Mouse (Mus musculus): Measurements from ENCODE around the gene Hax1. TPM values are rescaled to one million over a fixed set of nuclear protein-coding genes. Genes with fewer than 3 reads are reported as not detected.

Gene Hax1
- total RNA-seq (2021) = 10 to 100 TPM; 40.1 to 48.2 TPM
- polyA plus RNA-seq (2012; rRNA removed) = 32.5 and 54.3 TPM in 2 replicates
- long read RNA-seq, transcript Hax1-201 (7 exons, 1,139 nt) = major isoform, 23 of 28 reads
- long read RNA-seq, partial matches to known transcripts = 1 of 28 reads
- long read RNA-seq, other reads (novel, unspliced or antisense) = 2 of 28 reads

GRCm38 (mm10) chr3:89998612-89999054 lies at the start of gene Hax1:
Gene Hax1 (minus strand): TSS chr3:89998780.
- TF ChIP-seq POLR2A (IDR thresholded peaks at IDR 0.05; ENCODE audit: insufficient read depth, low read depth, low read length) = peak; percentile 97
- TF ChIP-seq EP300 (IDR thresholded peaks at IDR 0.05; ENCODE audit: insufficient read depth, low read depth, low read length) = peak; percentile 68; the same call in 1 of the 2 replicates
- TF ChIP-seq CTCF (IDR thresholded peaks at IDR 0.05) = peak; percentile 48
- intact Hi-C loops (cut with DNase I) = loop anchor here (2.0 kb wide), 1 partner anchor 36 kb away; the partner anchor contains the start of gene Atp8b2
- Histone ChIP-seq H3K4me3 (peak within 1 kb of the TSS; percentile 78), H3K79me2 (replicated peaks; ENCODE audit: control insufficient read depth, insufficient read depth, low read length) (no peaks in the 10 kb centered on the region), H3K4me1 (ENCODE audit: control insufficient read depth, insufficient read depth, low read length) (peaks cover 1% of the 10 kb centered on the region; the same call in 1 of the 2 replicates), H3K27ac (peak within 1 kb of the TSS; percentile 93), H3K9ac (ENCODE audit: low read depth, low read length) (peak within 1 kb of the TSS; percentile 82), H3K36me3 (ENCODE audit: control insufficient read depth, insufficient read depth, low read length) (peaks cover 4% of the 10 kb centered on the region; the same call in 1 of the 2 replicates), H3K27me3 (ENCODE audit: control insufficient read depth, insufficient read depth, low read length) (no peaks in the 10 kb centered on the region)
- peak; percentile 93 to 95 for DNase-seq
- under 1% methylated on average over 26 of the region's 26 CpGs for WGBS

GRCm38 (mm10) chr3:90036263-90036662 lies 37.7 kb upstream of the Hax1 start:
- no peak for DNase-seq
- Histone ChIP-seq H3K9ac (ENCODE audit: low read depth, low read length) (no peak overlapping the region), H3K27ac (no peak overlapping the region), H3K79me2 (replicated peaks; ENCODE audit: control insufficient read depth, insufficient read depth, low read length) (no peaks in the 10 kb centered on the region), H3K36me3 (ENCODE audit: control insufficient read depth, insufficient read depth, low read length) (peaks cover 9% of the 10 kb centered on the region), H3K27me3 (ENCODE audit: control insufficient read depth, insufficient read depth, low read length) (no peaks in the 10 kb centered on the region), H3K4me1 (ENCODE audit: control insufficient read depth, insufficient read depth, low read length) (no peaks in the 10 kb centered on the region), H3K4me3 (no peak overlapping the region)
- TF ChIP-seq CTCF (IDR thresholded peaks at IDR 0.05) (no peak), EP300 (IDR thresholded peaks at IDR 0.05; ENCODE audit: insufficient read depth, low read depth, low read length) (no peak), POLR2A (IDR thresholded peaks at IDR 0.05; ENCODE audit: insufficient read depth, low read depth, low read length) (no peak)
- 90% methylated on average over 1 of the region's 1 CpGs for WGBS
- intact Hi-C loops (cut with DNase I) = no loop called here

GRCm38 (mm10) chr3:90034653-90035052 lies 36.1 kb upstream of the Hax1 start:
- H3K79me2 ChIP-seq (replicated peaks; ENCODE audit: control insufficient read depth, insufficient read depth, low read length) = no peaks in the 10 kb centered on the region
- H3K9ac ChIP-seq (ENCODE audit: low read depth, low read length) = no peak overlapping the region
- H3K27me3 ChIP-seq (ENCODE audit: control insufficient read depth, insufficient read depth, low read length) = no peaks in the 10 kb centered on the region
- no peak overlapping the region for H3K4me3 ChIP-seq
- no peak for TF ChIP-seq EP300 (IDR thresholded peaks at IDR 0.05; ENCODE audit: insufficient read depth, low read depth, low read length)
- no peak for TF ChIP-seq POLR2A (IDR thresholded peaks at IDR 0.05; ENCODE audit: insufficient read depth, low read depth, low read length)
- TF ChIP-seq CTCF (IDR thresholded peaks at IDR 0.05) = no peak
- peaks cover 9% of the 10 kb centered on the region for H3K36me3 ChIP-seq (ENCODE audit: control insufficient read depth, insufficient read depth, low read length)
- 90% methylated on average over 2 of the region's 2 CpGs for WGBS
- DNase-seq = no peak
- H3K27ac ChIP-seq = no peak overlapping the region
- no peaks in the 10 kb centered on the region for H3K4me1 ChIP-seq (ENCODE audit: control insufficient read depth, insufficient read depth, low read length)
- intact Hi-C loops (cut with DNase I) = no loop called here

GRCm38 (mm10) chr3:90016626-90017025 lies 18.0 kb upstream of the Hax1 start:
- H3K9ac ChIP-seq (ENCODE audit: low read depth, low read length) = no peak overlapping the region
- H3K27me3 ChIP-seq (ENCODE audit: control insufficient read depth, insufficient read depth, low read length) = no peaks in the 10 kb centered on the region
- intact Hi-C loops (cut with DNase I) = no loop called here
- no peak for TF ChIP-seq EP300 (IDR thresholded peaks at IDR 0.05; ENCODE audit: insufficient read depth, low read depth, low read length)
- TF ChIP-seq POLR2A (IDR thresholded peaks at IDR 0.05; ENCODE audit: insufficient read depth, low read depth, low read length) = no peak
- TF ChIP-seq CTCF (IDR thresholded peaks at IDR 0.05) = no peak
- no peaks in the 10 kb centered on the region for H3K79me2 ChIP-seq (replicated peaks; ENCODE audit: control insufficient read depth, insufficient read depth, low read length)
- H3K4me3 ChIP-seq = no peak overlapping the region
- H3K36me3 ChIP-seq (ENCODE audit: control insufficient read depth, insufficient read depth, low read length) = peaks cover 10% of the 10 kb centered on the region
- no peaks in the 10 kb centered on the region for H3K4me1 ChIP-seq (ENCODE audit: control insufficient read depth, insufficient read depth, low read length)
- WGBS = 91% methylated on average over 4 of the region's 4 CpGs
- H3K27ac ChIP-seq = no peak overlapping the region
- no peak for DNase-seq

GRCm38 (mm10) chr3:90010291-90010690 lies 11.7 kb upstream of the Hax1 start:
- WGBS = 61% methylated on average over 2 of the region's 2 CpGs
- TF ChIP-seq EP300 (IDR thresholded peaks at IDR 0.05; ENCODE audit: insufficient read depth, low read depth, low read length) (no peak), POLR2A (IDR thresholded peaks at IDR 0.05; ENCODE audit: insufficient read depth, low read depth, low read length) (no peak), CTCF (IDR thresholded peaks at IDR 0.05) (no peak)
- Histone ChIP-seq H3K36me3 (ENCODE audit: control insufficient read depth, insufficient read depth, low read length) (peaks cover 14% of the 10 kb centered on the region), H3K4me3 (no peak overlapping the region), H3K27me3 (ENCODE audit: control insufficient read depth, insufficient read depth, low read length) (no peaks in the 10 kb centered on the region), H3K79me2 (replicated peaks; ENCODE audit: control insufficient read depth, insufficient read depth, low read length) (no peaks in the 10 kb centered on the region), H3K27ac (no peak overlapping the region), H3K9ac (ENCODE audit: low read depth, low read length) (no peak overlapping the region), H3K4me1 (ENCODE audit: control insufficient read depth, insufficient read depth, low read length) (no peaks in the 10 kb centered on the region)
- intact Hi-C loops (cut with DNase I) = no loop called here
- DNase-seq = no peak

GRCm38 (mm10) chr3:90004091-90004796 lies 5.7 kb upstream of the Hax1 start:
- H3K4me1 ChIP-seq (ENCODE audit: control insufficient read depth, insufficient read depth, low read length) = no peaks in the 10 kb centered on the region
- intact Hi-C loops (cut with DNase I) = loop anchor here (5.0 kb wide), 1 partner anchor 48 kb away; the partner anchor contains the start of genes 4933434E20Rik and Ubap2l
- TF ChIP-seq EP300 (IDR thresholded peaks at IDR 0.05; ENCODE audit: insufficient read depth, low read depth, low read length) (no peak), POLR2A (IDR thresholded peaks at IDR 0.05; ENCODE audit: insufficient read depth, low read depth, low read length) (no peak), CTCF (IDR thresholded peaks at IDR 0.05) (no peak)
- H3K27me3 ChIP-seq (ENCODE audit: control insufficient read depth, insufficient read depth, low read length) = no peaks in the 10 kb centered on the region
- no peak overlapping the region for H3K9ac ChIP-seq (ENCODE audit: low read depth, low read length)
- H3K36me3 ChIP-seq (ENCODE audit: control insufficient read depth, insufficient read depth, low read length) = peaks cover 3% of the 10 kb centered on the region; the same call in 1 of the 2 replicates
- H3K79me2 ChIP-seq (replicated peaks; ENCODE audit: control insufficient read depth, insufficient read depth, low read length) = no peaks in the 10 kb centered on the region
- no peak overlapping the region for H3K27ac ChIP-seq
- no peak for DNase-seq
- no peak overlapping the region for H3K4me3 ChIP-seq
- WGBS = 64% methylated on average over 3 of the region's 3 CpGs

All from heart, adult 2 months (tissue).